Mouse (Mus musculus) right cerebral cortex, adult 2 months (tissue): ENCODE results near the gene Lpp.

Experiments used
- DNase-seq, 2 experiments: peaks; one replicate each; pipeline ENCODE4 v3.0.0; 2021 to 2022; ENCODE audit warnings: low spot score in 2 of 2

The Lpp gene

DNA sequence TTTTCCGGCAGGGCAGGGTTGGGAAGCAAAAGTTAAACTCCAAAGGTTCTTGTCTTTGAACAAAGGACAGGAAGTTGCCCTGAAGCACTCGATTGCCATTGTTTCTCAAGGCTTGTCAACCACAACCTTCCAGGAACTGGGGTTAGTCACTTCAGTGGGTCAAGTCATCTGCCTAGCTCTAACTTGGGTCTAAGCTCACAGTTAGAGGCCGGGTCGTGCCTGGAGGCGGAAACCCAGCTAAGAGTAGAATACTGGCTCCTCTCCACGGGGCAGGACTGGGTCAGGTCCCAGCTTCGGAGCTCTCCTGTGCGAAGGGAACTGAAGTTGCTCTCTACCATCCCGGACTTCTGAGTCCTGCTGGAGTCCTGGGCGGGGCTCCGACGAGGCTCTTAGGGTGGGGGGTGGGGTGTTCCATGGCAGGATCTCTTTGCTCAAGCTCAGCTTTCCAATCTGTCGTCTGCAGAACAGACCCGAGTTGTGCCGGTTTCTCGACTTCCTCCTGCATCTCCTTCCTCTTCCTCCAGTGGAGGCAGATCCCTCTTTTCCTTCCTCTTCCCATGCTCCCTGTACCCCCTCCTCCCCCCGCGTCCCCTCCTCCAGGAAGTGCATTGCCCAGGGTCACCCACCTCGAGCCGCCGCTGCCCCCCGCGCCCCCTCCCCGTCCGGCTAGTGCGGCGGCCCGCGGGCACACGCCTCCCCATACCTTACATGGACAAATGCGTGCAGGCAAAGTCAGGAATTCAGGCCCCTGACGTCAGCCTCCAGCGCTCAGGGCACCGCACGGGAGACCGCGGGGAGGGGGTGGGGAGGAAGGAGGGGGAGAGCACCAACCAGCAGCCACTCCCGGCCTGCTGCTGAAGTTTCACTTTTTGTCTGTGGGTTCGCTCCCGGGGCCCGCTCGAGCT, at the start of gene Lpp:
Gene Lpp (plus strand): TSS at position 857 of the 905 bp plus-strand sequence.
- peak in 1 of 2 experiments; percentile 45 for DNase-seq

DNA sequence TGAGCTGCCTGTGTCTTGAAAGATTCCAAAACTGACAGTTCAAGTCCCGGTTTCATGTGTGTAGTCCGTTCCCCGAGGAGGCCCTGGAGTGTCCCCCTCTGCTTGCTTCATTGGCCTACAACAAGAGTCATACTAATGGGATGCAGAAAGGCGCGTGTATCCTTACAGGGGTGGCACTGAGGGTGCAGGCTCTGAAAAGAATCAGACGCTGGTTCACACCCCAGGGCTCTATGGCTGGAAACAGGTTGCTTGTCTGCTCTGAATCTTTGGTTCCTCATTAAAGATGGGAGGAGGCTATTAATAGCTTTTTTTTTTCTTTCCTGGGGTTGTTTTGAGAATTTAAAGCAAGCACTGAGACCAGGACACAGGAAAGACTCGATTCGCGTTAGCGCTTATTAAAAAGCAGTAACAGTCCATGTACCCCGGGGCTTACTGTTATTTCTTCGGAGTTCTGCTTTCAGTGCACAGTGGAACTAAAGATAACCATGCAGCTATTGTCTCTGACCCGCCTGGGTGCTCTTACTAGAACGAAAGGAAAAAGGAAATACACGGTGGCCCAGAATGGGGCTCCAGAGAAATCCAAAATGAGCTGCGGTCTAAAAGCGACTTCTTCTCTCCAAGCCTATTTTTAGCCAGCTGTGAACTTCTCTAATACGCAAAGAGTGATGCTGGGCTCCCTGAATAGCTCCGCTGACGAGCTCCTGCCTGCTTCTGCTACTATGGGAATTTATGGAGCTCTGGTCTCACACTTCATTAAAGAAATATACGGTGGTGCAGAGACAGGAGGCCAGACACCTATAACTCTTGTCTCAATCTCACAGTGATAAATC, 45.5 kb upstream of the Lpp start:
- peak; percentile 45 to 50 for DNase-seq

DNA sequence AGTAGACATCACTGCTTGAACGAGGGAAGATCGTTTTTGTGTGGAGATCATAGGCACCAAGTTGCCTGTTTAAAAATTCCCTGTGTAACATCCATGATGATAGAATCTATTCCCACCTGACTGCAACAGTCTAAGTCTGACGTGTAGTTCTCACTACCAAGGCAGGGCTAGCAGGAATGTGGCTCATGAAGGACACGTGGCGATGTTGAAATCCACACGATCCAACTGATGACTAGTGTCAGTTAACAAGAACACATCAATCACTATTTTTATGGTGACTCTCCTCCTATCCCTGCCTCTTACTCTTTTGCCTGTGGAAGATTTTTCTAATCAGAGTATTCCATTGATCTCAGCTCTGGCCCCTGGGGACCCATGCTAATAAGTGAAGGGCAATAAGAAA, 43.0 kb upstream of the Lpp start:
- DNase-seq: no peak

DNA sequence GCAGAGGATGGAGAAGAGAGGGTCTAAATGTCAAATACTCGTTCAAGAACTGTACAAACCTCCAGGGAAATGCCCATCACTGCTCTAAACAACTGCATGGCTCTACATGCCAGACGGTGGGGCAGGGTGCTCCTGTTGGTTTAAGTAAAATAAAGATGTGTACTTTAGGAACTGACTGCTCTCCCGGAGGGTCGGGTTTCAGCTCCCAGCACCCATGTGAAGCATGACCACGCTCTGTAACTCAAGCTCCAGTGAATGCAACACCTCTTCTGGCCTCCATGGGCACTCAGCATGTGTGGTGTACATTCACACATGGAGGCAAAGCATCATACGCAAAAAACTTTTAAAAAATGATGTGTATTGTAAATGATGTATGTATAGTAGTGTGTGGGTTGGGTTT, 42.6 kb upstream of the Lpp start:
- DNase-seq: no peak

DNA sequence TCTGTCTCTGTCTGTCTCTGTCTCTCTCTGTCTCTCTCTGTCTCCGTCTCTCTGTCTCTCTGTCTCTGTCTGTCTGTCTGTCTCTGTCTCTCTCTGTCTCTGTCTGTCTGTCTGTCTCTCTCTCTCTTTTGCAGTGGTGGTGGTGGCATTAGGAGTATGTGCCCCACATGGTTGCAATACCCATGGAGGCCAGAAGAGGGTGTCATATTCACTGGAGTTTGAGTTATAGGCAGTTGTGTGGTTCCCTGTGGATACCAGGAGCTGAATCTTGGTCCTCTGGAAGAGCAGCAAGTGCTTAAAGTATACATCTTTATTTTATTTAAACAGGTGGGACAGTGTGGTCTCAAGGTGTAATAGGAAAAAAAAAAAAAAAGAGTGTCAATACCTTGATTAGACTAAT, 41.5 kb upstream of the Lpp start:
- no peak for DNase-seq

DNA sequence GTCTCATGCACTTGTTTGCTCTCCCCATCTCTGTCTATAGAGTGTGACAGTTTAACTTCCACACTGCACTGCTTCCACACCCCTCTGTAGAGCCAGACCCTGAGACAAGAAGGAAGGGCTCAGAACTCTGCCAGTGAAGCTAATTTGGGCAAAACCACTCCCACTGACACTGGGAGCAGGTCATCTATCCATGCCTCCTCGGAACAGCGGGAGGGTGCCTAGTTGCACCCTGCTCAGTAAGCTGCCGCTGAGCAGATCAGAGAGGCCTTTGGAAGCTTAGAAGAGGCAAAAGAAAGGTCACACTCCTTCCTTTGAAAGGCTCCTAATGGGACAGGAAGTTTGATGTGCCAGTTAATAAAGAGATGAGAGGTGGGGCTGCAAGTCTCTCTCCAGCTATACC, 39.5 kb upstream of the Lpp start:
- DNase-seq: no peak

DNA sequence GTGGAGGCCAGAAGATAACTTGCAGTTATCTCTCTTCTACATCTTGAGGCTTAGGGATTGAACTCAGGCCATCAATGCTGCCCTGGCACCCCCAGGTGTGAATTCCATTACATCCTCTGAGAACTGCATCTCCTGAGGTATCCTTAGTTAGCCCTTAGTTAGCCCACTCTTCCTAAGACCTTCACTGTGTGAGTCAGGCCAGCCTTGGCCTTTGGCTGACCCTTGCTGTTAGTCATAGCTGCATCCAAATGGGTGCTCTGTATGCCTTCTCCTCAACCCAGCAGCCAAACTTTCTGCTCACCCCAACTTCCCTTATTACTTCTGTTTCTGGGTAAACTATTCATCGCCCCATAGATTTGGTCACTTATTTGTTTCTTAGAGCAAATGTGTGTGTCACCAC, 31.6 kb upstream of the Lpp start:
- DNase-seq: no peak

DNA sequence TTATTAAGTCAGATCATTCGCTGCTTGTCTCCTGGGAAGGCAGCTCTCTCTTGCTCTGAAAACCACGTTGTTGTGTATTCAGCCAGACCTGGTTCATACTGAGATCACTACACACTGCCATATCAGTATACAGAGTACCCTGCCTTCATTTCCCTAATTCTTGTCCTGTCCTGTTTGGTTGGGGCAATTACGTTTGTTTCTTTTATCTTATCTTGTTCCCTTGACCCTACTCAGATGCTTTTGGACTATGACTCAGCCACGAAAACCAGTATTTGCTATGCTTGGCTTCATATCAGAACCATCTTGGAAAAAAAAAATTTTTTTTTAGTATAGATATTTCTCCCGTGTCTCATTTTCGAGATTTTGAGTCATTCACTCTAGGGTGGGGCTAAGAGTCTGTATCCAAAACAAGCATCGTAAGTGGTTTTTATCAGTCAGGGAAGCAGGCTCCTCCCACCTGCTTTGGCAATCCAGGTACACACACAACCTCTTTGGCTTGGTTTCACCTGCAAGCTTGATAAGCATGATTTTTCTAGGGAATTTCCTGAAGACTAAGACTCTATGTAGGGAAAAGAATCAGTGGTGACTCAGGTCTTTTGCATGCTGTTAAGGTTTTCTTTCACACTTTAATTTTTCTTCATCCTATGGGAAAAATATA, 29.1 kb upstream of the Lpp start:
- no peak for DNase-seq

DNA sequence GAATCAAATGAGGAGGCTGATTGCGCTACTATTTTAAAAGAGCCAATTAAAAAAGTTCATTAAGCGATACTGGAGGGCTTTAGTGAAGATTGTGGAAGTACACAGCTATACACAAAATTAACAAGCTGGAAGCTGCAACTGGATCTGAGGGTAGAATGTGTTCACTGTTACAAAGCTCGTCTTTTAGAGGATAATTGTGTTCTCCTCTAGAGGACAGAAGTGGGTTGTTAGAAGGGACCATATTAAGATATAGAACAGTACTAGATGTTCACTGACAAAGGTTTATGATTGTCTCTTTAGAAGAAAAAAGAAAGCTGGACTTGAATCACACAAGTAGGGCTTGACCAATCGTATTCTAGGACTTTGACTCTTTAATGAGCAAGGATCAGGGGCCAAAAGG, 27.4 kb upstream of the Lpp start:
- DNase-seq: no peak

DNA sequence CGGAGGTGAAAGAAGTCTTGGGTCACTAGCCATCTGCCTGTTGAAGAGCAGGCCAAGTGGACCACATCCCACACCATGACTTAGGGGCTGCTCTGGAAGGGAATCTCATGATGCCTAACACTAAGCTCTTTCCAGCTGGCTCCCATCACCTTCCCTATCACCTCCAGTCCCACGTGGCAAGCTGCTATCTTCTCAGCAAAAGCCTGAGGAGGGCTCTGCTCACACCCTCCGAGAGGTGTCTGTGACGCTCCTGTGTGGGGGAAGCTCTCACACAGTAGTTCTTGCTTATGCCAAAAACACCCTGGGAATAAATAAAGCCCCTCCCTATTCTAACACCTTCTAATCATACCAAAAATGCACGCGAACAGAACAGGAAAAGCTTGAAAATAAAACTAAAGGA, 26.2 kb upstream of the Lpp start:
- DNase-seq: no peak

DNA sequence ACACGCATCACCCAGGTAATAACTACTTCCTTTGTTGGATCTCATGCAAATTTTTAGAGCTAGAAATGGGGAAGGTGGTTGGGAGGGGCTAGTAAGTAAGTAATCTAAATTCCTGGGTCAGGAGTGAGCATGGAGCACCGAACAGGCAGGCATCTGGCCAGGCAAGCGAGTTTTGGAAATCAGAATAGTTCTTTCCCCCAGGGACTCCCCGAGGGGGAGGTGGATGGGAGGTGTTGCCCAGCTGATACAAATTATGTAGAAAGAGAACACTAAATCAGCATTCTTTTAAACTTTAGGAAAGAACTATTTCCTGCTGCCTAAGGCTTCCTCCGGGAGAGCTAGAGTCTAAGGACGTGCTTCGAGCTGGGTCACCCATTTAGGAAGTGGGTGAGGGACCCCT, 25.8 kb upstream of the Lpp start:
- no peak for DNase-seq

DNA sequence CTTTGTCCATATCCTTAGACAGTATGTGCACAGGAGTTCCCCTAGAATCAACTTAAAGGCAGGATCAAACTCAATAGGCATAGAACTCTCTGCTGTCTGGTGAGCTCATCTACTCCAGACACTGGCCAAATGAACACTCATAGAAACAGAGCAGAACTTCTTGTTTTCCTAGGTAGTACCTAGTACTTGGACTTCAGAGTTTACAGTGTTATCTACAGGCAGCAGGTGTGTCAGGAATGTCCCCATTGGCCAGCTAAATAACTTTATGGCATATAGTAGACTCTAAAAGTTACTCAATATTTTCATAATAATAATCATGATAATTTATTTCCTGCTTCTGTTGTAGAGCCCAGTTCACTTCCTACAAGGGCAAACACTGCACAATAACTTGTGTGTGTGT, 16.8 kb upstream of the Lpp start:
- DNase-seq: no peak

DNA sequence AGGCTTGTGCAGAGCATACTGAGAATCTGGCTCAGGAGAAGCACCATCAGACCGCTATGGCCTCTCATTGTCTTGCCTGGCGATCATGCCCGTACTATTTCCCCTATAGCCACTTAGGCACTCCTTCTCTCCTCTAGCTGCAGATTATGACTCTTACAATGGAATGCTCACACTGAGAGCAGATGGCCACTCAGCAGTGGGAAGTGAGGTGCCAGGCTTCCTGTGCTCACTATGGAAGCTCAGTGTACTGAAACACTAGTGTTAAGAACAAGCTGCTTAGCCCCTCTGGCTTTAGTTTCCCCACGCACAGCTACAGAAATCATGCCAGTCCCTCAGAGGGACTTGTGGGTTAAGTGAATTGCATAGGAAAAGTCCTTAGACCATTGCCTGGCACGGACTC, 2.7 kb upstream of the Lpp start:
- DNase-seq: peak in 1 of 2 experiments; percentile 39

DNA sequence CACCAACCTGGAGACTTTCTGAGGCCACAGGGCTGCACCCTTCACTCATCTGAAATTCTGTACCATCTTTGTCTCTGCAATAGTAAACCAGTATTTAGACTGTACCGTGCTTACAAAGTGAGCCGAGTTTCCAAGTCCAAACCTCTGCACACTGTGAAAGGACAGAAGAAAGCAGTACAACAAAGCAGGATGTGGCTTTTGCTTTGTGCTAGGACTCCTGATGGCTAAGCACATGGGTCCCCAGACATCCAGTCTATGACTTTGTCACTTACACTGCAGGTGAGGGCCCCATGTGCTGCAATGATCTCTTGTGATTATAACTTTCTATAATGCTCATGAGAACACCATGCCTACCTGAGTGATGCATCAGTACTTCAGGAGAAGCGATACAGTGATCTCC, 2.2 kb upstream of the Lpp start:
- DNase-seq: no peak

DNA sequence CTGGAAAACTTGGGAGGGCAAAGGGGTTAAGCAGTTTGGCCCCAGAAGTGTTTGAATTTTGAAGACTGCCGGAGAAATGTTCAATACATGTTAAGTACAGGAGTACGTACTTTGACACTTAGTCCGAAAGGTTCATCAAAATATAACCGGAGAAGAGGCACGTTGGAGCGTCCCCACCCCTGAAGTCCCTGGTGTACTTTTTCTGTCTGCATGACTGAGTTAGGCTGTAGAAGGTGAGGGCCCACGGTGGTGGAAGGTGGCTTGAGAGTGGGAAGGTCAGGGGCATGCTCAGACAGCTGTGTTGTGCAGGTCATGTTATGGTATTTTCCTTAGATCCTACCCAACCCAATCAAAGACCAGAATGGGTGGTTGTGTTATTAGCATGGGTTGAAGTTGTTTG, 1.4 kb upstream of the Lpp start:
- no peak for DNase-seq

DNA sequence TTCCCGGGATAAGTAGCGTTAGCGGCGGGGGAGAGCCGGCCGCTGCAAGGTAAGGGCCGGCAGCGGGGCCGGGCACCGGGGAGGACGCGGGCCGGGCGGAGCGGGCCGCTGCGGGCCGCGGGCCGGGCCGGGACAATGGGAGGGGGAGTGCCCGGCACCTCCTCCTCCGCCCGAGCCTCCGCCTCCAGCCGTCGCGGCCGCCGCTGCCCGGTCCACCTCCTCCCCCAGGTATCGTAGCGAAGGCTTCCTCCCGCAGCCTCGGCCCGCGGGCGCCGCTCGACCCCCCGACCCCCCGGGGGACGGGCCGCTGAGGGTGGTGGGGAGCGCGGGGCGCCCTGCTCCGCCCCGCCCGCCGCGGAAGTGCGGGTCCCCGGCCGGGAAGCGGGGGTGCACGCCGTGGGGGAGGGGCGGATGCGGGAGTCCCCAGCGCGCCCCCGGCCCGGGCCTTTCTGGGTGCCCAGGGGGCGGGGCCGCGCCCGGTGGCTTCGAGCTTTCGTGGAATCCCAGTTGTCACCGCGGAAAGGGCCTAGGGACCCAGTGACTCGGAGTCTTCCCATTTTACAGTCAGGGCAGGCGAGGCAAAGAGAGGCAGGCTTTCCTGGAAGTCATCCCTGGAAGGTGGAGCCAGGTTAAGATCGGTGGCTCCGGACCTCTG, 376 bp downstream of the Lpp start:
- no peak for DNase-seq

DNA sequence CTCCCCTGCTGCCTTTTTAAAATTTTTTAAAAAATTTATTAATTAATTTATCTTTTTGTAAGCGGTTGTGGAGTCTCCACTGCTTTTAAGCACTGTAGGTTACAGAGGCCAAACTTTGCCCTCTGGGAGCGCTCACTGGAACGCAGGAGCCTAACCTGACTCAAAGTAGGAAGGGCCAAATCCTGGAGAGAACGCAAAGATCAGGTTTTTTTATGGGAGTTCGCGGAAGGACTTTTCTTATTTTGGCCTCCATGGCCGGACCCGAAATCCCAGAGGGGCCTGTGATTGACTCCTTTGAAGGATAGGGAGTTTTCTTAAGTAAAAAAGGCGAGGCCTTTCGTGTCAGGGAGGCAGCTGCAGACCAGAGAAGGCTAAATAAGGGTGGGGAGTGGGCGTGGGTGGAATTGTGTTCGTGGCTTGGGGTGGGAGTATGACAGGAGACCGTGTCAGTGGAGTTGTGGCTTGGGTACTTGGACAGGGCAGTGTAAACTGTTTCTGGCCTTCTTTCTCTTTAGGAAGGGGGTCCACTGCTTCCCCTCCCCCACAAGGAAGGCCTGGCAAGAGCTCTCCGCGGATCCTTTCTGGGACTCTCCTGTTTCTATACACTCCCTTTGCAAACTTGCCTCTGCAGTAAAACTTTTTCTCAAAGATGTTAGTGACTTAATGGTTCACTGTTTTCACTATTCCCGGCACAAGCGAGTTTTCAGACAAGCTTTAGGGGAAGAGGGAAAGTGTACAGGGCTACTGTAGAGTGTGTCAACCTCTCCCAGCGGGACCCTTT, 1.1 kb downstream of the Lpp start:
- DNase-seq: no peak

DNA sequence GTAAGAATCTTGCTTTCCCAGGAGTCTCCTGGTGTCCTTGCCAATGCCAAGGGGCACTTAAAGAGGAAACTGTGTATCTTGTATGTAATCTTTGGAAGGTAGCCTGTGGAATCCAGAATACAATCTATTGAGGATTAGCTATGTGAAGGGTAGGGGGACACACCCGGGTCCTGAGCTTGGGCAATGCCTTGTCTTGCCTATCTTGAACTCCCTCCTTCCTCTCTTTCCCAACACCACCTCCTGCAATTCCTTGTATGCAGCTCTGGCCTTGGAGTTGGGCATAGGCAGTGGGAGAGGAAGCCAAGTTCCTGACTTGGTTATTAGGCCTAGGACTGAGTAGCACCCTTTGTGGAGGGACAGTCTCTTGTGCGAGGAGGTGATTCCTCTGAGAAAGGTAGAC, 1.8 kb downstream of the Lpp start:
- DNase-seq: no peak

DNA sequence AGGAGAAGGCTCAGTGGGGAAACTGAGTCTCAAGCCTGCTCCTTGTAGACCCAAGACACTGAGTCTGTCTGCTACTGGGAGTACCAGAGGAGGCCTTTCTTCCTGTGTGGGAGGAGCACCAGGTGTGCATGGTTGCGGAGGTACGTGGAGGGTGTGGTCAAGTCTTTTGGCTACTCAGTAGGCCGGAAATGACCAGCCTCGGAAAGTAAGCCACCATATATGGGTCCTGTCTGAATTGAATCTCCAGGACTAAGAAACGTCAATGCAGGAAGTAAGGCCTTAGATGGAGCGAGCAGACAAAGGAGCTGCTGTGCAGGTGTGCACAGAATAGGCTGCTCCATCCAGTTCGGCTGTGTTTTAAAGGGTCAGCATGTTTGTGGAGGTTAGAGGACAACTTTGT, 3.2 kb downstream of the Lpp start:
- DNase-seq: no peak

DNA sequence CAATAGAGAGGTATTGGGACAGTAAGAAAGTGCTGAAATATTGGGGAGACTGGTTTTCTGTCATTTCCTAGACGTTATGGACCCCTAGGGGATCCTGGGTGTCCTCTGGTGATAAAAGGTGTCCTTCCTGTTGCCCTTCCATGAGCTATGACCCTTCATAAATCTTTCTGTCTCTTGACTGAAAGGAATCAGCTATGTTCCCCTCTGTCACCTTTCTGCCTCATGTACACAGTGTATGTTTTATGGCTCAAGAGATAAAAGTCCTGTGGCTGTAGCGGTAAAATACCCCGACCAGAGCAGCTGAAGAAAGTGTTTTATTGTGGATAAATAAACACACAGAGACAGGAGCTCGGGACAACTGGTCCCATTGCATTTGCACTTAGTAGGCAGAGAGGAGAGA, 5.2 kb downstream of the Lpp start:
- DNase-seq: no peak

DNA sequence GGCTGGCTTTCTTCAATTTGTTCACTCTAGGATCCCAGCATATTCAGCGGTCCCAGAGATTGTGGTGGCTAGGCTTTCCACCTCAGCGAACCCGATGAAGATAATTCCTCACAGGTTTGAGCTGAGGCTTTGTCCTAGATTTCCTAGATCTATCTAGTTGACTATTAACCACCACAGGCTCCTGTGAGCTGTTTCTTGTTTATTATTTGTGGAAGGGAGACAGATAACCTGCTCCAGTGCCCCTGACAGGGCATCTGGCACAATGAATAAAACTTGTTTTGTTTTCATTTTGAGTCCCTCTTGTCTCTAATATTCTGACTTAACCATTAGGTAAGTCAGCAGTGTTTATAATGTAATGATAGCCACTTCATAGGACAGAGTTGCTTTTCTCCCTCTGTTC, 5.6 kb downstream of the Lpp start:
- no peak for DNase-seq
